Mouse (Mus musculus): ENCODE data around the gene Strip1.

Strip1 gene

GRCm38 (mm10) chr3:107583893-107584292, 47.6 kb downstream of the Strip1 start:
- DNase-seq, result no peak

GRCm38 (mm10) chr3:107582875-107583767, 48.4 kb downstream of the Strip1 start:
- DNase-seq, result no peak

GRCm38 (mm10) chr3:107582130-107582874, 49.2 kb downstream of the Strip1 start:
- DNase-seq, result no peak

GRCm38 (mm10) chr3:107581103-107582010, 50.1 kb downstream of the Strip1 start:
- DNase-seq, result no peak

GRCm38 (mm10) chr3:107579466-107579865, 52.0 kb downstream of the Strip1 start:
- peak; percentile 78 for DNase-seq

GRCm38 (mm10) chr3:107577810-107578390, 53.6 kb downstream of the Strip1 start:
- DNase-seq, result no peak

DNA sequence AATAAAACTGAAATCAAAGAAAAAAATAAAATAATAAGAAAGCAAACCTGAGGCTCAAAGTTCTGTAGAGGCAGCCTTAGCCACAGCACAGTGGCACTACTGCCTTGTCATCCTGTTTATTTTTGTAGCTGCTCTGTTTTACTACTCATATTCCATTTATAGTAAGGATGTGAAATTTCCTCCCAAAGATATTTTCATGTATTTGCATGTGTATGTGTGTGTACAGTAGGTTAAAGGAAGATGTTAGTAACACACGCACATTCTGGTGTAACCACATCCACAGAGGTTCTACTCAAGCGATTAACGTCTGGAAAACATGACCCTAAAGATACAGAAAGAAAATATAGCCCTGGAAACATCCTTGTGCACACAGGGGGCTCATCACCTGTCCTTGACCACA, 54.7 kb downstream of the Strip1 start:
- DNase-seq, result no peak

DNA sequence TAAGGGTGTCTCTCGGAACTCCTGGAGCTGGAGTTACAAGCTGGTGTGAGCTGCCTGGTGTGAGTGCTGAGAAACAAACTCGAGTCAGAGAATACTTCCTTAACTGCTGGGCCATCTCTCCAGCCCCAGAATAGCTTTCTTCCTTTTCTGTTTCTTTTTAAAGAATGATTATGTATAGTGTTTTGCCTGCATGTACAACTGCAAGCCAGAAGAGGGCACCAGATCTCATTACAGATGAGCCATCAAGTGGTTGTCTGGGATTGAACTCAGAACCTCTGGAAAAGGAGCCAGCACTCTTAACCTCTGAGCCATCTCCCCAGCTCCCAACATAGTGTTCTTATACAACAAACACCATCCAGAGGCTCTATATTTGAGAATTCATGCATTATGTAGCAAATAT, 60.3 kb downstream of the Strip1 start:
- no peak for DNase-seq

DNA sequence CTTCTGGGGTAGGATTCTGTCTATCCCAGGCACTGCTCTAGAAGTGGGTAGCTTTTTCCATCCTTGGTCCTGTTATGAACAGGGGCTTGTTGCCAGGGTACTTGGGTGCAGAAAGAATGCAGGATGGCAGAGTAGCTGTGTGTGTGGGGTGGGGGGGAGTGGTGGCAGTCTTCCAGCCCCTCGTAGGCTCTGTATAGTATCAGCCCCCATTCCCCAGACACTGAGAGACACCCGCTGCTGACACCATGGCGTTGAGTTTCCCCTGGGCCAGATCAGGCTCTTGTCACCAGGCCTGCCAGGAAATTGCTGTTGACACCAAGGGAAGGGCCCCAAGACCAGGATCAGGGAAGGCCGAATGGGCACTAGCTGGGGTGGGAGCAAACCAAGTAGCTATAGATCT, 62.8 kb downstream of the Strip1 start:
- DNase-seq, result no peak

- DNase-seq, result no peak
These were observed 63.7 kb downstream of the Strip1 start for GRCm38 (mm10) chr3:107567766-107568165.

- DNase-seq, result no peak
These were observed 66.2 kb downstream of the Strip1 start for GRCm38 (mm10) chr3:107565331-107565730.

DNA sequence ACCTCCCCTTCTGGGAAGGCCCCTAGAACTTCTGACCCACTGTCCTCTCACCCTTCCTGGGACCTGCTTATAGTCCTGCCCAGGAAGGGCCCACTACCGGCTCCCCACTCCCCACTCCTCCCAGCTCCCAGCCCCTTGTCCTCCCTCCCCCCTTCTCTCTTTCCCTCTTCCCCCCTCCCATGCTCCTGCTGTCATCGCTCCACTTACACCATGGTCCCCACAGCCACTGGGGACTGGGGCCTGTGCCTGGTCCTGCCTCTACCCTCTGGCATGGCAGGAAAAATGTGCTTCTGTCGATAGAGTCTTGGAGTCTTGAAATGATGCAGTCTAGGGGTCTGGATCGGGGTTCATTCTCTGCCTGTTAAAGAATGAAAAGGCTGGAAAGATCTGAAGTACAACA, 67.6 kb downstream of the Strip1 start:
- DNase-seq, result no peak

- peak; percentile 28 for DNase-seq
These were observed 68.9 kb downstream of the Strip1 start for GRCm38 (mm10) chr3:107562591-107562990.
